Mouse (Mus musculus) c-Kit-positive CD71-positive TER-119-positive erythroid progenitor cells, embryonic 14.5 days (primary cell): ENCODE results near the gene Atp5g1.
A peak's percentile ranks its signal among the peaks of the same experiment; 100 is the strongest.

Source experiments
- DNase-seq: peaks from one replicate; pipeline ENCODE4 v3.0.0-alpha.2; 2013; ENCODE audit warnings: low spot score

Atp5g1 gene

DNA sequence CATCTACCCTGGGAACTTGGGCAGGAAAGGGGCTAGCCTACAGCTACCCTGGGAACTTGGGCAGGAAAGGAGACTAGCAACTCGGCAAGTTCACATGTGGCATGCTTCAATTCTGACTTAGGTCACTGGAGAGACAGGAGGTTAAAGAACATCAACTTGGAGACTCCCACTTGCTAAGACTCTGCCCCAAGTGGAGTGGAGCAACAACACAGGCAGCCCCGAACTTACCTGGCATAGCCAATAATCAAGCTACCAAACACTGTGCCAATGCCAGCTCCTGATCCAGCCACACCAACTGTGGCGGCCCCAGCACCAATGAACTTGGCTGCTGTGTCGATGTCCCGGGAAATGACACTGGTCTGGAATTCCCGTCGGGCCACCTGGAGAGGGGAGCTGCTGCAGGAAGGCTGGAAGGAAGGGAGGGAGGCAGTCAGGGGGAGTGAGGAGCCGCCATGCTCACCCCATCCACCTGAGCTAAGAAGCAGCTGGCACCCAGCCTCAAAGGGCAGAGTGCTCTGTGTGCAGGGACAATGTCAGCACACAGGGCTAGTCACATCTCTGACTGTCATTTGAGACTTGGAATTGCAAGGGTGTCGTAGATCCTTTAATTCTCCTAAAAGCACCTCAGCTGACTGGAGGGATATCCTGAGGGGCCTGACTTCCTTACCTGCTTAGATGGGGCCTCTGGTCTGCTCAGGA is 2.0 kb downstream of the Atp5g1 start:
- no peak for DNase-seq

DNA sequence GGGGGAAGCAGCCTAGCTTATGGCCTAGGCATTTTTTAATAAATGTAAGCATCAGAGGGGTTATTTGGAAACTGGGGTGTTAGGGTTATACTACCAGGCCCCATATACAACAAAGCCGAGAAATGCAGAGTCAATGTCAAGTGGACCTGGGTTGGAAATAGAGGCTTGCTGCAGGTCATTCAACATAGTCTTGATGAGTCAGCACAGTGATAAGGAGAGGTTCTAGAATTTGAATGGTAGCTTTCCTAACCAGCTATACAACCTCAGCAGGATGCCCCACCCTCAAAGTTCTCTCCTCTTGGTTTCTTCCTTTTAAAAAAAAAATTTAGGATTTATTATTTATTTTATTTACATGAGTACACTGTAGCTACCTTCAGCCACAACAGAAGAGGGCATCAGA is 4.5 kb downstream of the Atp5g1 start:
- DNase-seq = no peak

DNA sequence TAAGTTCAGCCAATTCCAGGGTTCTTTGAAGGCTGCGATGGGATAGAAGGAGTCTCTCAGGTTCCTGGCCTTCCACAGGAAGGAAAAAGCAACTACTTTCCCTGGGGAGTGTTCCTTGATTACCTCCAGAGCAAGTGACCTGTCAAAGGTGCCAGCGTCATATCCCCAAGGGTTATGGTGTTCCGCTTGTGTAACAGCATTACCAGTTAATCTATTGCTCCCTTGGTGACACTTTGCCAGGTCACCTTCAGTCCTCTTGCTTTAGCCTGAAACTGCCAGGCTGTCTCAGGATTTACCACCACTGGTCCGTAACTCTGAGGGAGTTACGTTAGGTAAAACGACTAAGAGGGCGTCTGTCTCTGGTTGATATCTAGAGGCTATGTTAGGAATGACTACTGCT is 5.1 kb downstream of the Atp5g1 start:
- no peak for DNase-seq

DNA sequence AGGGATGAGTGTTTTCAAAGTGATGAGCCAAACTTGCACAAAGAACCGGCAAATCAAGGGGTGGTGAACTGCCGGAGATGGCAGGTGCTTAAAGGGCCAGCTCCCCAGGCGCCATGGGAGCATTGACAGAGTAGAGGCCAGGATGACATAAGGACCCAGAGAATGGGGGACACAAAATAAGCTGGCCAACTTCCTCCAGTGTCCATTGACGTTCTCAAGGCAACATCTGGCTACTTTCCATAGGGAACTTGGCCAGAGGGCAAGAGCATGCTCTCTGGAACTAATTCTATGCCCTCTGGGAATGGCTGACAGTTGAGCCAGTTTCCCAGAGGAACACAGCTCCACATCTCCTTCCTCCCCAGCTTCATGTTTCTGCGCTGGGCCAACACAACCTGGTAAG is 7.2 kb downstream of the Atp5g1 start:
- no peak for DNase-seq

DNA sequence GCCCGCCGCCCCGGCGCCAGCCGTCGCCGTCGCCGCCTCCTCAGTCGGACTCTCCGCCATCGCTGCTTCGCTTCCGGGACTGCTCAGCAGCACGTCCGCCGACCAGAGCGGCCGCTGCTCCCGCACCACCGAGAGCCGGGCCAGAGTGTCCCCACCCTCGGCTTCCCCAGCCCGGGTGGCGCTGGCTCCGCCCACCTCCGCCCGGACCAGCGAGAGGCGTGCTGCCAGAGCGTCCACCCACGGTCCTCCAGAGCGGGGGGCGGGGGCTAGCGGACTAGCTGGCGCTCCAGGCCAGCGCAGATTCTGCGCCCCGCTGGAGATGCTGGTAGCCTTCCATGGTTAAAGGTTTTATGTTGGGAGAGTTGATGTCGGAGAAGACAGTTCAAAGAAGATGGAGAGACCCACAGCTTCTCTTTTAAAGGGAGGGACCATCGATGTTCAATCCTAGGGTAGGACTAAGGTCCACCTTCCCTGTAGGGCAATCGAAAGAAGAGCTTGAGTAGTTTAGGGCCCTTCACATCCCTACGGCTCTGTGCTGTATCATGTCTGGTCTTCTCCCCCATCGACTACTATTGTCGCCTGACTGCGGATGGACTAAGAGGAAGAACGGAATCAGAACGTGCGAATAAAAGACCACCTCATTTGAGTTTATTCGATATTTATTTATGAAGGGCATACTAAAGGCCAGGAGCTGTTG is 10.1 kb downstream of the Atp5g1 start, which contains the start of gene Ube2z:
TSS of gene Ube2z (minus strand) at position 174 of the 697 bp plus-strand sequence.
- peak; percentile 93 for DNase-seq

DNA sequence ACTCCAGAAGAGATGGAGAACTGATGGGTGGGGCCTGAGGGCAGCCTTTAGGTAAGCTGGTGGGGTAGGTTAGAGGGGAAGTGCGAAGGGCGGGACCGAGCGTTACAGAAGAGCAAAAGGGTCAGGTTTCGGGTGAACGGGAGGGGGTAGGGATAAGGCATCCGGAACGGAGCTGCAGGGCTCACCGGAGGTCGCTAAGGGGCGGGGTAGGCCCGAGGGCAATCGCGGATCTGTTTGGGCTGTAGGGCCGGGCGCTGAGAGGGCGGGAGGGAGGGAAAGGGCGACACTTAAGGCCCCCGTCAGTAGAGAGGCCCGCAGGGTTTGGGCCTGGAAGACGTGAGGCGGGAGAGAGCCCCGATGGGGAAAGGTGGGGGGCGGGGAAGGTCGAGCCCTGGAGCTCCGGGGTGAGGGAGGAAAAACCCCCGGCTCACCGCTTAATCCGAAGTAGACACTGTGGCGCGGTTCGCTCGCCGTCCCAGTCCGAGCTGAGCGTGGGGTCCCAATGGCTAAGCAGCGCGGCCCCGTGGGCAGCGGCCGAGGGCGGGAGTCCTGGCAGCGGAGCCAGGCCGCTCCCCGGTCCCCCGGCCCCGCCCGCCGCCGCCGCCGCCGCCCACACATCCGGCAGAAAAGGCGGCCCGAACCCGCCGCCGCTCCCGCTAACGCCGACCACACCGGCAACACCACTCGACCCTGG is 10.8 kb downstream of the Atp5g1 start:
- DNase-seq = peak; percentile 29

DNA sequence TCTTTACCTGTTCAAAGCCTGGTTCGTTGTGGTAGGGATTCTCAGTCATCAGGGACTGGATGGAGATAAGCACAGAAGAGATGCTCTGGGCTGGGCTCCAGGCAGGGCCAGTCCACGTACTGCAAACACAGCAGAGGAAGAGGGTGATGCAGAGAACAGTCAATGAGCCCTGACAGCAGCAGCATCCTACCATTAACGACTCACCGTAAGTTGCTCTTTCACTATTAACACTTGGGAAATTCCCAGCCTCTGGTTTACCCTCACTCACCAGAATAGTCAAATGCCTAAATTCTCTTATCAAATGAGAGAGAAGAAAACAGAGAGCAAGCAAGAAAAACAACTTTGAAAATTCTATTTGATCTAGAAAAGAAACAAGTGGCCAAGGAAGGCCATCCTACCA is 17.2 kb downstream of the Atp5g1 start:
- DNase-seq = no peak

DNA sequence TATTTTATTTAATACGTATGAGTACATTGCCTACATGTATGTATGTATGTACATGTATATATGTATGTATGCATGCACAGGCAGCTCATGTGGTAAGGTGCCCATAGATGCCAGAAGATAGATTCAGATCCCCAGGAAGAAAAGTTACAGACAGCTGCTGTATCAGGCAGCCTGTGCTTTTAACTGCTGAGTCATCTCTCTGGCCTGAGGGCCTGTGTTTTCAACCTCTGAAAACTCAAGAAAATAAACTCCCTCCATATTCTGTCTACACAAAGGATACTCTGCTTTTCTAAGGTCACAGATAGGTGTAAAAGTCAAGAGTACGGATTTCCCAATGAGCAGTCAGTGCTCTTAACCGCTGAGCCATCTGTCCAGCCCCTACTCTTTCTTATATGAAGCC is 24.6 kb downstream of the Atp5g1 start:
- DNase-seq = no peak

DNA sequence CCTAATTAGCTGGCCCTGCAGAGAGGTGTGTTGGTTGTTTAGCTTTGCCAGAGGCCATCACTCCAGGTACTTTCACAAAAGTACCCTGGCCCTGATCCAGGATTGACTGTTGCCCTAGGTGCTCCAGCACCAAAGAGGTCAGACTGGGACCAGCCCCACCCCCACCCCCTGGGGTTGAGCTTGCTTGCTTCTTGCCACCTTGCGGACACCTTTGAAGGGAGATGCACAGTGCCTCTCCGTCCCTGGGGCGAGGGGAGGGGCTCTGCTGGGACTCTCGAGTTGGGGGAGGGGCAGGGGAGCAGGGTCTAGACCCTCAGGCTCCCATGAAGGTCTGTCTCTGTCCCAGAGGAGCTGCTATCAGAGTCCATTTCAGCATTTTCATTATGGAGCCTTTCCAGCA is 25.5 kb downstream of the Atp5g1 start:
- DNase-seq = no peak

DNA sequence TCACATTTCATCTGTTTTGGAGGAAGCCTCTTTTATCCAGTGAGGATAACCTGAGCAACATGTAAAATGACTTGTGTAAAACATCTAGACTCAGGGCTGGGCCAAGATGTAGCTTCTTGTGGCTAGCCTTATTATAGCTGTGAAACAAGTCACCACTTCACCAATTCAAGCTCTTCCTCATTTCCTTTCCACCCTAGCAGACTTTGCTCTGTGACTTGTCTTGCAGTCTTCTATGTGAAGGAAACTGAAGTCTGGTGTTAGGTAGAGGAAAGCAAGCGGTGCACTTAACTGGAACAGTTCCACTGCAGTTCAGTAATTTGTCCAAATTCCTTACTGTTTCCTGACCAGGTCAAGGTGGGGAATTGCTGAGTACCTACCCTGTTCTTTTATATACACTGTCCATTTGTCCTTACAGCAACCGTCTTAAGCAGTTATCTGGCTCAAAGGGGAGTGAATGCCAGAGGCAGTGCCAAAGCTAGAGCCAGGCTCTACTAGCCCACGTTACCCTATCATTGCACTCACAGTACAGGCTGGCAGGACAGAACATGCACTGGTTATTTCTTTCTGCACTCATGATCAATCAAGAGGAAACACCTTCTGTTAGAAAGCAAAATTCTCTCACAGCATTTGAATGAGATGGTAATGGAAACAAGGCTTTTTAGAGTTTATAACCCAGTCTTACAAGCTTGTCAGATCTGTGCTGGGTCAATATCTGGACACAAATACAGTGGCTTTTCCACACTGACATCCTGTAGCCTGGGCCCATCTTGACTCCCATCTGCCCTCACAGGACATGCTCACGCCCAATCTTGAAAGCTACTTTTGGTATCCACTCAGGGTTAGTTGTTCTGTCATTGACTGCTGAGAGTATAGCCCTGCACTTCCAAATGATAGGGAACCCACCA is 27.7 kb downstream of the Atp5g1 start:
- DNase-seq = no peak

DNA sequence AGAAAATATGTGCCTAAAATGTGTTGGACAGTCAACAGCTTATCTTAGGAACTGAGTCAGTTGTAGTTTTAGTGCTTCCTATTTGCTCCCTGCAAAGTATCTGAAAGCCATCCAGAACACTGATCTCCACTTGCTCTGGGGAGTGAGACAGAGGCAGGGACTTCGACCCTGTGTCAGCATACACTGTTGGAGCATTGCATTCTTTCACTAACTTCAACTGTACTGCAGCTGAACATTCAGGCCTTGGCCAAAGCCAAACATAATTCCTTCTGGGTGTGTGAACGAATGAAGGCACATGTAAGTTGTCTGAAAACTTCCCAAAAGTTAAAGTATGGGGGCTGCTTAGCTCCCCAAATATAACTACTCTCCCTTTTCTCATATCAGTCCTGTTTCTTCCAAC is 28.7 kb downstream of the Atp5g1 start:
- DNase-seq = no peak

DNA sequence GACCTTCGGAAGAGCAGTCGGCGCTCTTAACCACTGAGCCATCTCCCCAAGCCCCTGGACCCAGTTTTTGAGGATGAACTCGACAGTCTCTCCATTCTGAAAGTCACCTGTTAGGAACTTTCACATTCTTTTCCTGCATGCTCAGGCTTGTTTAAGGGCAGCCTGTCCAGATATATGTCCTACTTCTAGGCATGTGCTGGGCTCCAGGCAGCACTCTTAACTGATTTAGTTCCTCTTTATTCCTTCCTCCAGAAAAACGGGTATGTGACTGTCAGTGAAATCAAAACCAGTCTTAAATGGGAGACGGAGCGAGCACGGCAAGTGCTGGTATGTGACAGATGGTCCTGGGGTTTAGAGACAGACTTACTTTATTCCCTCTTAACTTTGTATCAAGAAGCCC is 29.4 kb downstream of the Atp5g1 start:
- no peak for DNase-seq

DNA sequence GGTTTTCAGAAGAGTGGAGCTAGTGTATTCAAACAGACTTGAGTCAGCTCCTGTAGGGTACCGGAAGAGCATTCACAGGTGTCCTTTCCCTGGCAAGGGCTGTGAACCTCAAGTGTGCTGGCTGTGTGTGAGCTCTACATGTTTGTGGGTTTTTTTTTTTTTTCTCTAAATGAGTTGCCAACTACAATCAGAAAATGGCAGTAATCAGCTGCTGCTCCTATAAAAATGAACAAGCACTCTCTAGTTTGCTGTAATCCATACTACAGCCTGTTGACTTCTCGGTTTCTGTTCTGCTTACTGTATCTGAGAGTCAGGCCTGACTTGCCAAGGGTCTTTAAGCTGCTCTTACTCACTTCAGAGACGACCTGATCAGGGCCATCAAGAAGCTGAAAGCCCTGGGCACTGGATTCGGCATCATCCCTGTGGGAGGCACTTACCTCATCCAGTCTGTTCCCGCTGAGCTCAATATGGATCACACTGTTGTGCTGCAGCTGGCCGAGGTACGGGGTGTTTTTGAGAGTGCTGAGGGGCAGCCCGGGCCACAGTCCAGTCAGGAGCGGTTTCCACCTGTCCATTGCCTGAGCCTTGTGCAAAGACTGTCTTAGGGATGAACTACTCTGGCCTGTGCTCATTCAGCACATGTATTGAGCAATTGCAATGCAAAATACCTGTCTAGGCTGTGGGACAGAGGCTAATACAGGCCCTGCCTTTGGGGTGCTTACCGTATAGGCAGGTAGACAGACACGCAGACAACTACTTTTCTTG is 30.5 kb downstream of the Atp5g1 start:
- DNase-seq = no peak

DNA sequence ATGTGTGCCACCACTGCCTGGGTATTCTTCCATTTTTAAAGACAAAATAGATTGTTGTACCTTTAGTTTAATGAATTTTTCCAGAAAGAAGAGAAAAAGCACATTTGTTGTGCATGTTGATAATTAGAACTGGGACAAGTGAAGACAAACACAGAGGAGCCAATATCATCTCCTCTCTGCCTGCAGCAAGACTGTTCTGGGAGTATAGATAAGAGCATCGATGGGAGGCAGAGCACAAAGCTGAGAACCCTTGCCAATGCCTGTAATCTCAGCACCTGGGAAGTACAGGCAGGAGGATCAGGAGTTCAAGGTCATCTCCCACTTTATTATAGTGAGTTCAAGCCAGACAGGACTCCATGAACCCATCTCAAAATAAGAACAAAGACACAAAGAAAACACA is 36.9 kb downstream of the Atp5g1 start:
- peak; percentile 33 for DNase-seq

DNA sequence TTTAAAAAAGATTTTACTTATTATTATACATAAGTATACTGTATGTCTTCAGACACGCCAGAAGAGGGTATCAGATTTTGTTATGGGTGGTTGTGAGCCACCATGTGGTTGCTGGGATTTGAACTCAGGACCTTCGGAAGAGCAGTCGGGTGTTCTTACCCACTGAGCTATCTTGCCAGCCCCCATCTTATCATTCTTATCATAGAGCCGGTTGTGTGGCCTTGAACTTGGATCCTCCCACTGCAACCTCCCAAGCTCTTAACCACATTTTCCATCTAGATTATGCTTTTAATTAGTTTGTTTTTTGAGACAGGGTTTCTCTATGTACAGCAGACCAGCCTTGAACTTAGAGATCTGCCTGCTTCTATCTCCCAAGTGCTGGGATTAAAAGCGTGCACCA is 38.0 kb downstream of the Atp5g1 start:
- DNase-seq = no peak

DNA sequence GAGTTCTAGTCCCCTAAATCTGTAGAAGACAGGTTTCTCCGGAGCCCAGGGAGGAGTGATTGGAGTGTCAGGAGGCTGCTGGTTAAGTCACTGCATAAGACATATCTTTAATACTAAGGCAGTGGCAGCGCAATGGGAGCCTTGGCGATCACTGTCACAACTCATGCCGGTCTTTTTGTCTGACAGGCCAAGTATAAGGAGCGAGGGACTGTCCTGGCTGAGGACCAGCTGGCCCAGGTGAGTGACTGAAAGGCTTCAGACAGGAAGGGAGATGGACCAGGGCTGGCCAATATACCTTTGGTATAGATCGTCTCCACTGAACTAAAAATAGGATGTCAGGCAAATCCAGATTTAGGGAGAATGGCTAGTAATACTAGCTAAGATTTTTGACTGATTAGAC is 40.3 kb downstream of the Atp5g1 start:
- peak; percentile 23 for DNase-seq

DNA sequence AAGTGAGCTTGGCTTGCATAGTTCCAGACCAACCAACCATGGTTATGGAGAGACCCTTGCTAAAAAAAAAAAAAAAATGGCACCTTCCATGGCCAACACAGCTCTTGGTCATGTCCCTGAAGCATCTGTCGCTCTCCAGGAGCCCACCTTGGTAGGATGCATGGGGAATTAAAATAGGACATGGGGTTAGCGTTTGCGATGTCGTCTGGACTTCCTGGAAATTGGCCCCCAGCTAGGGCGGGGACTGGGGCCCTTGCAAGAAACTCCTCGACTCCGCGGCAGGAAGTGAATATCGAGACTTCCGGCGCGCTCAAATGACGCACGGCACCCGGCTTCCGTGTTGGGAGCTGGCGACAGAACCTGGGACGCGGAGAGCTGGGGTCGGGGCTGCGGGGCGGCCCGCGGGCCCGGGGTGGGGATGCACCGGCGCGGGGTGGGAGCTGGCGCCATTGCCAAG is 40.8 kb downstream of the Atp5g1 start, which contains the start of gene Snf8:
TSS of gene Snf8 (plus strand) at position 290 of the 457 bp plus-strand sequence.
- peak; percentile 93 for DNase-seq

DNA sequence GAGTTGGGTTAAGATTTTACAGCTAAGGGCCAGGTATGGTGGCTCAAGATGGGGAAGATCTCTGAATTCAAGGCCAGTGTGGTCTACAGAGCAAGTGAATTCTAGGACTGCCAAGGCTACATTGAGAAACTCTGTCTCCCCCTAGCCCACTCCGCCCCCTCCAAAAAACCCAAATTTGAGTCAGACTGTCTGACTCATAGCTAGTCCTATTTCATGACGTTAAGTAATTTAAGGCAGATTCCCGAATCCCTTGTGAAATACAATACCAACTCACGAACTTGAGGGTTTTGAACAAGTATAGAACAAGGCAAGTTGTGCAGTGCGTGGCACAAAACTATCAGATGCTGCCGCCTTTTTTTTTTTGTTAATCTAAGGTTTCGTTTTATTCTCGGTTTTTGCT is 41.4 kb downstream of the Atp5g1 start:
- no peak for DNase-seq

DNA sequence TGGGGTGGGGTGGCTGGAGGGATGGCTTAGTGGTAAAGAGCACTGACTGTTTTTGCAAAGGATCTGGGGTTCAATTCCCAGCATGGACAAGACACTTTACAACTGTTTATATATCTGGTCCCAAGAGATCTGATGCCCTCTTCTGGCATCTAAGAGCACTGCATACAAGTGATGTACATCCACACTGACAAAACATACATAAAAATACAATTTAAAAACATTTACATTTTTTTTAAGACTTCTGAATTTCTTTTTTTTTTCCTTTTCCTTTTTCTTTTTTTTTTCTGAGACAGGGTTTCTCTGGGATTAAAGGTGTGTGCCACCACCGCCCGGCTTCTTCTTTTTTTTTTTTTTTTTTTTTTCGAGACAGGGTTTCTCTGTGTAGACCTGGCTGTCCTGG is 42.2 kb downstream of the Atp5g1 start:
- no peak for DNase-seq

DNA sequence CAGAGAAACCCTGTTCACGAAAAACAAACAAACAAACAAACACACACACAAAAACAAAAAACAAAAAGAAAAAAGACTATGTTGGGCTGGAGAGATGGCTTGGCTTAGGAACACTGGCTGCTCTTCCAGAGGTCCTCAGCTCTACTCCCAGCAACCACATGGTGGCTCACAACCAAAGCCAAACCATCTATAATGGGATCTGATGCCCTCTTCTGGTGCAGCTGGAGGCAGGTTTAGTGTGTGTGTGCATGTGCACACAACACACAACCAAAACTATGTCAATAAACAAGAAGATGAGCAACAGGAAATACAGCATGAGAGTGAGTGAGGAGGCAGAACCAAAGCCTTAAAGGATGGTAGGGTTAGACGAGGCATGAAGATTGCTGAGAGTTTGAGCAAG is 43.8 kb downstream of the Atp5g1 start:
- no peak for DNase-seq

DNA sequence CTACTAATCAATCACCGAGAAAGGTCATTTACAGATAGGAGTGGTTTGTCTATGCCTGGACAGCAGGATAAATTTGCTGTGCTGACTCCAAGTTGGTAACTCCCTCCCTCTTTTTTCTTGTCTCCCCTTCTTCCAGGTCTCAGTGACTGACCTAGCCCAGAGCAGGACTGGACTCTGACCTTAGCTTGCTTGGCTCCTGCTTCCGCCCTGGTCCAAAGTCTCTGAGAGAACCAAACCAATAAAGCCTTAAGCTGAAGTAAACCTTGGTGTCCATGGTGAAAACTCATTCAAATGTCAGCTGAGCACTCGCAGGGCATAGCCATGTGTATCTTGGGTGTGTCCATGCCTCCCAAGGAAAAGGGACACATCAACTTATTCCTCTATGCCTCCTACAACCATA is 44.9 kb downstream of the Atp5g1 start:
- no peak for DNase-seq
